Mouse (Mus musculus): ENCODE data around the gene 1700018G05Rik.
"Not testable (repeated sequence)": the region's sequence is repeated elsewhere in the genome, so short reads cannot be mapped to it uniquely, and the experiment has no call there.

GRCm38 (mm10) chrX:102908587-102908986, 19.6 kb upstream of the 1700018G05Rik start, which contains the start of the genes Dmrtc1a and 1700011M02Rik:
- not testable (repeated sequence) for TF ChIP-seq POLR2A (IDR thresholded peaks at IDR 0.05; ENCODE audit: insufficient read depth, low read length); CTCF (IDR thresholded peaks at IDR 0.05; ENCODE audit: low read depth, low read length); EP300 (IDR thresholded peaks at IDR 0.05; ENCODE audit: insufficient read depth, low read depth, low read length)

Data from ES-Bruce4 (cell line).